Mouse (Mus musculus): ENCODE measurements around the gene Unc5b.

The Unc5b gene

DNA sequence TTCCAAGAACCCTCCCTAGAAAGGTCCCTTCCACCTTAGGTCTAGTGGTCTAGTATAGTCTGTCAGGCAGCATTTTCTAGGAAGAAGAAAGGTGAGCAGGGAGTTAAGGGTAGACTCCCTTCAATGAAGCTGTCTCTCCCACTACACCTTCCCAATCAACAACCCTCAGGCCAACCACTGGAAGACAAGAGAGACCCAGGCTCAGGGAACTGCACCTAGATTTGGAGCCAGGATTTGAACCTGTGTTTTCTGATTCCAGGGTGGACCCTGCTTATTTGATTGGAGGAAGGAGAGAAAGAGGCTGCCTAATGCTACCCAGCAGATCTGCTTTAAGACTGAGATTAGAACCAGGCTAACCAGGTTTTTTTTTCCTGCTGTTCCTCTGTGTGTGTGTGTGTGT is 10.1 kb downstream of the Unc5b start:
- DNase-seq (ENCODE audit: low spot score) = no peak

DNA sequence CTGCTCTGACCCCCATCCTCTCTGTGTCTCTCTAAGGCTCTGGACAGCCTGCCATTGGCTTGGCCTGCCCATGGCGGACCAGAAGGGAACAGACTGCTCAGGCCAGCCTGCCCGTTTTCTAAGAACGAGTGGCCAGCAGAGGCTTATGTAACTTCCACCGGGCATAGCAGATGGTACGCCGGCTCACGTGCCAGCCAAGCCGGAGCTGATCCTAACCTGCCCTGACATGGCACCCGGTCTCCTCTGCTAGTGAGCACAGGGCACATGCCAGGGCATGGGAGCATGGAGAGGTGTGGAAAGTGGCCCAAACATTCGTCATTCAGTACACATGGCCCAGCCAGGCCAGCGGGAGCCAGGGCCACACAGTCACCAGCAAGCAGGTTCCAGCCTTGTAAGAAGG is 10.8 kb downstream of the Unc5b start:
- DNase-seq (ENCODE audit: low spot score) = no peak

DNA sequence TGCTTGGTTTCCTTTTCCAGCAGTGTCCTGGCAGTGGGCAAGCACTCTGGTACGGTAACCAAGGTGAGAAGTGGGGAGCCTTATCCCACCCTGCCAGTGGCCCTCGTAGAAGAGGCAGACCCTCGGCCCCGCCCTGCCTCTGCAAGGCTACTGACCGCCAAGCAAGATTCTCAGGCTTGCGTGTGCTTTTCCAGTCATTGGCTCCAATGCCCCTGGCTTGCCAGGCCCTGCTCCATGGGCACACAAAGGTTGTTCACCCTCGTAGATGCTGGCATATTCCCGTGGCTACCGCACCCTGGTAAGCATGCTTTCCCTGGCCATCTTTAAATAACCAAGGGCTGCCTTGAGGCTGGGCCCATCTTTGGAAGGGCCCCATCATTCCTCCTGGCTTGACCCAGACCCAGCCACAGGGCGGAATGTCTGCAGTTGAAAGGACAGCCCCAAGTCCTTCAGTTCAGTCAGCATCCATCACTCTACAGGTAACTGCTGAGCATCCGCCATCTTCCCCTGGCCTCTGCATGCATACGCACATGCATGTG is 11.7 kb downstream of the Unc5b start:
- DNase-seq (ENCODE audit: low spot score) = no peak

DNA sequence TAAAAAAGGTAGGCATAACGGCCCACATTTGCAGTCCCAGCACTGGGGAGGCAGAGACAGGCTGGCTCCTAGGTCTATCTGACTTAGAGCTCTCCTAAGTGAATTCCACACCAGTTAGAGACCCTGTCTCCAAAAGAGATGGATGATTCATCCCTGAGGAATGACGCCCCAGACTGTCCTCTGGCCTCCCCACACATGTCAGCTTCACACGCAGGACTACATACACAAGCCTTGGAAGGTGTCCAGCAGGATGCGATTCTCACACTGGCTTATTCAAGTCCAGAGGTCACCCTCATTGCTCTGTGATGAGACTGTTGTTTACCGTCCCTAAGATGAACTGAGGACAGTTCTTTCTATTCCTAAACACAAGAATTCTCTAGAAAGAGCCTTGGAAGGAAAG is 12.2 kb downstream of the Unc5b start:
- no peak for DNase-seq (ENCODE audit: low spot score)

DNA sequence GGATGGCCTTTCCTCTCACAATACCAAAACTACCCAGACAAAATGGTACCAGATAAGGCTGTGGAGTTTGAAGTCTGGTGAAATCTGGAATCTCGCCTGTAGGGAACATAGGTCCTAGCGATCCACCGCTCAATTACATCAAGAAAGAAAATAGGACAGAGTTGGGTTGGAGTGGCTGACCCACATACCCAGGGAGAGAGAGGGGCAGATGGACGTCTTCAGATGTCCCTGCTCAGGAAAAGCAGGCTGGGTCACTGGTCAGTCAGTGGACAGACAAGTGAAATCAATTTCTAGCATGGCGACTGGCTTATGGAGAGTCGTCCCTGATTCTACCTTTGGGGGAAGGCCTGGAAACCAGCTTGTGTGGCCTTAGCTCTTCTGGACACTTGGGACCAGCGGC is 12.7 kb downstream of the Unc5b start:
- DNase-seq (ENCODE audit: low spot score) = no peak

DNA sequence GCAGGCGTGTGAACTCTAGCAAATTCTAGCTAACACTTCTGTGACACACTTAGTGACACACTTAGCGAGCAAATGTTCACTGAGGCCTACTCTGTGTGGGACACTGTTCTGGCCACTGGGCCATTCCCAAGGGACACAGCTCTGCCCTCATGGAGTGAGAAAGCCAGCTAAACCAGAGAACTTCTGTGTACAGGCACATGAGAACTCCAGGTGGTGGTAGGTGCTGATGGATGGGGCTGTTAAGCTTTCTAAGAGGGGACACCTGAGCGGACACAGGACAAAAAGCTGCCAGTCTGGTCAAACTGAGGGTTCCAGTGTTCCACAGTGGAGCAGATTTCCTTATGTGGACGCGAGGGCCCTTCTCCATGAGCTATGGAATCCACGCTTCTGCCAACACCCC is 13.5 kb downstream of the Unc5b start:
- no peak for DNase-seq (ENCODE audit: low spot score)

DNA sequence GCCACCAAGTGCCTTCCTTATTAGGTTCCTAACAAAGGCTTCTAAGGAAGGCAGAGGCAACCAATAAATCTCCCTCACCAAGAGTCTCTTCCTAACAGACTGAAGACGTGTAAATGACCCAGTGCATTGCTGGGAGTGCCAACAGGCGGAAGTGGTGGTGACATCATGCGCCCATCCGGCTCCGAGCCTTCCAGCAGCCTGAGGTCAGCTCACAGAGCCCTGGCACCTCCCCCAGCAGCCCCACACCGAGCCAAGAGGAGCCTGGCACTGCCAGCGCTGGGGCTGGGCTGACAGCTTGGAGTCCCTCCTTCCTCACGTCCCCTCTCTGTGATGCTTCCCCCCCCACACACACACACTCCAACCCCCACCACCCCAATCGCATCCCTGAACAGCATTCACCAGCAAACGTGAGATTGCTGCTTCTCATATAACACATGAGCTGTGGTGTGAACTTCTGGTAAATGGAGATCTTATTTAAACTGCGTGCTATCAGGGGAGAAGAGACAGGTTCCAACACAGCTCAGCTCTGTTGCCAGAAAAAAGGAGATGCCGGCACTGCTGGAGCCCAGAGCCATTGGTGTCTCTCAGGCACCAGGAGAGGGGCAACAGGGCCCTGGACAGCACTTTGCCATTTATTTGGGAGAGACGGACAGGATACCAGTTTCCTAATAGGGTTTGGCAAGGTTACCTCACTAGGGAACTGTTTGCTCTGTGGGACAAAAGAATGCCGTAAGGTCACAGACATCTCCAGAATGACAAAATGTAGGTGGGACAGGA is 14.3 kb downstream of the Unc5b start:
- DNase-seq (ENCODE audit: low spot score) = no peak

DNA sequence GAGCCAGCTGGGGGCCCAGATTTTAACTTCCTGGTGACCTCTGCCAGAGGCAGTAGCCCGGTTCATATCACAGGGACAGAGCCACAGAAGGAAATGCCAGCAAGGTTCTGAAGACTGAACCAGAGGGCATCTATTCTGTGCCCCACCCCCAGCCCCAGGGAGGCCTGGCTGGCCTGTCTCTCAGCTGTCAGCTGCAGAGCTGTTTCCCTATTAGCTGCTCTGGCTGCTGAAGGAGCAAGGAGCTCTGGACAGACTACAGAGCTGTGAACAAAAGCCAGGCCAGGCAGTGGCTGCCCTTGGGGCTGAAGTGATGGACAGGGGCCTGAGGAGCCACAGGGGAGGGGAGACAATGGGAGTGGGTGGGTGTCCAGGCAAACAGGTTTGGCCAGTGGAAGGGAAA is 15.5 kb downstream of the Unc5b start:
- DNase-seq (ENCODE audit: low spot score) = no peak

DNA sequence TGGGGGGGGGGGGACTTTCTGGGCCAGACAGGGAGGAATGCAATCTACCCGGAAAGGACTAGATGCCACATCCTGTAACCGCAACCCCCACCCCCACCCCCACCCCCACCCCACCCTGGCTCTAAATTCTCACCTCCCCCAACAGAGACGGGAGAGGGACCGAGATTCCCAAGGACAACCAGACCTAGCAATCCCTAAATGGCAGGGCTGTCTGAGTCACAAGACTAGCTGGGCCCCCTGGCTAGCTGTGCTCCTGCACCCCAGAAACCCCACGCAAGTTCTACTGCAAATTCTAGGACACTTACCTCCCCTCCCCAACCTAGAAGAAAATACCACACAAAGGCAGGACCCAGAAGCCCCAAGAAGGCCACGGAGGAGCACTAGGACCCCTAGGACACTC is 16.3 kb downstream of the Unc5b start:
- DNase-seq (ENCODE audit: low spot score) = no peak

DNA sequence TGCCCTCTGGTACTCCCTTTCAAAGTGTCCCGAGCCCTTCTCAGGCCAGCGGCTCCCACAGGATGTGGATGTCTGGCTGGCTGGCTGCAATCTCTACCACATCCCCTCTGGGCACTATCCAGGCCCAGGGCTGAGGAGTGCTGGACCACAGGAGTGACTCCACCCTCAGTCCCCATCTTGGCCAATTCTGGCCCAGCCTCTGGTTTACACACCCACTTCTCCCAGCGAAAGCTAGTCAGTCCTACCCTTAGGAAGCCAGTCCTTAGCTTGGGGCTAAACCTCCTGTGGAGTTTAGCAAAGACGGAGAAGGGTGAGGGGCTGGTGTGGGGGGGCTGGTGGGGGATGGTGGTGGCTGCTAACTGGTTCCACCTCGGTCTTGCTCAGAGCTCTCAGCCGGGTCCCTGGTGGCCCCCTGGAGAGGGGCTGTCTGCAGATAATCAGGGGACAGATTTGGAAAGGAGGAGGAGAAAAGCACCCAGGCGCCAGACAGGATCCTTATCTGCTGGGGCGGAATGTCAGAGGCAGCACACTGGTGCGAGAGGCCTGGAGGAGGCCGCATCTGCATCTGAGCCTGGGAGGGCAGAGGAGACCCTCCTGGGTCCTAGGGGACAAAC is 16.8 kb downstream of the Unc5b start:
- no peak for DNase-seq (ENCODE audit: low spot score)

DNA sequence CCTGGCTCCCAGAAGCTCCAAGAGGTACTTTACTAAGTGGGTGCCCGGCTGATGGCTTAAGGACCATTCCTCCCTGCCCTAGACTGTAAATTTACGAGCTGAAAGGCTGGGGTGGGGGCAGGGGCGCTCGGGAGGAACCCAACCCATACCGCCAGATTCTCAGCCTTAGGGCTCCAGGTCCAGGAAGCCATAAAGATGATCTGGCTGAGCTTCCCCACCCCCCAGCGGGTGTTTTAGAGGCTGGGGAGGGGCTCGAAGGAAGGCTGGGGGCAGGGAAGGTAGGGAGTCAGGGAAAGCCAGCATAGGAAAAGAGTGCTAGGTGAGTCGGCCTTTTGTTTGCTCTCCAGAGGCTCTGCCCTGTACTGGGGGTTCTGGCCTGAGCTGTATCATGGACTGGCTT is 17.8 kb downstream of the Unc5b start:
- DNase-seq (ENCODE audit: low spot score) = no peak

DNA sequence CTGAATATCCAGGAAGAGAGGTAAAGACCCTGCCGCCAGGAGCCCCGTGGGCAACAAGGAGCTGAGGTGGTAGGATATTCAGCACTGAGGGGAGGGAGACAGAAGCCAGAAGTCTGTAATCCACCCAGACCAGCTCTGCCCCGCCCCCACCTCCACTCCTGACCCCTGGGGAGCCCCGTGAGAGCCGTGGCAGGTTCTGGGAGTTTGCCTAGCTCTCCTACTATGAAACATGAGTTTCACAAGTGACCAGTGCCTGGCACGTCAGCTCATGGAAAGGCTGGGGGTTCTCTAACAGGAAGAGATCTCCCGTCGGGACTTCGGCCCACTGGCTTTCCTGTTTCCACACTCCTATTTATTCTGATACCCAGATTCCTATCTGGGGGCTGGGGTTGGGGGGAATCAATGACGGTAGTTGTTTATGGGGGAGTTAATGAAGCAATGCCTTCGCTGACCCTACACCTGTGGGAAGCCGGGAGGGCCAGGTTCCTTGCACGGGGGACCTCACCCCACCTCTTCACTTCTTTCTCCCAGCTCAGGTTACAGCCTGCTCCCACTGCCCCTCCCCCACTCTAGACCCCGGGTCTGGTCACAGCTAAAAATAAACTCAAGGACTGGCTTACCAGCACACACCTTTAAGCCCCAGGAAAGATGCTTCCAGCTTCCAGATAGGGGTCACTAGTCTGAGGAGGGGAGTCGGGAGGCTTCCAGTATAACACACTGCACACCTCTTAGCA is 19.4 kb downstream of the Unc5b start:
- no peak for DNase-seq (ENCODE audit: low spot score)

DNA sequence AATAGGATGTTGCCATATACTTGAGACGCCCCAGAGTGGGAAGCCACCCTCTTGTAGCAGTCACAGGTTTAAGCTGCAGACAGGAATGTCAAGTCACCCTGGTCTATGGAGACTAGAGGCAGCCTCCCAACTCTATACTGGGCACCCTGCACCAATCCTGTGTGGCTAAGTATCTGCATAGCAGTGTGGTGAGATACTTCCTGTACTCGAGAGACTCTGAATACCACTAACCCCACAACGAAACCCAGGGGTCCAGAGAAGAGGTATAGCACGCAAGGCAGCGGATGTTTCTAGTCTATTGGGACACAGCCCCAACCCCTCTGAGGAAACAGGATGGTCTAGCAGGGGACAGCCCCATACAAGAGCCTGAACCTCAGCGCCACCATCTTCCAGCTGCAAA is 22.9 kb downstream of the Unc5b start:
- DNase-seq (ENCODE audit: low spot score) = no peak

DNA sequence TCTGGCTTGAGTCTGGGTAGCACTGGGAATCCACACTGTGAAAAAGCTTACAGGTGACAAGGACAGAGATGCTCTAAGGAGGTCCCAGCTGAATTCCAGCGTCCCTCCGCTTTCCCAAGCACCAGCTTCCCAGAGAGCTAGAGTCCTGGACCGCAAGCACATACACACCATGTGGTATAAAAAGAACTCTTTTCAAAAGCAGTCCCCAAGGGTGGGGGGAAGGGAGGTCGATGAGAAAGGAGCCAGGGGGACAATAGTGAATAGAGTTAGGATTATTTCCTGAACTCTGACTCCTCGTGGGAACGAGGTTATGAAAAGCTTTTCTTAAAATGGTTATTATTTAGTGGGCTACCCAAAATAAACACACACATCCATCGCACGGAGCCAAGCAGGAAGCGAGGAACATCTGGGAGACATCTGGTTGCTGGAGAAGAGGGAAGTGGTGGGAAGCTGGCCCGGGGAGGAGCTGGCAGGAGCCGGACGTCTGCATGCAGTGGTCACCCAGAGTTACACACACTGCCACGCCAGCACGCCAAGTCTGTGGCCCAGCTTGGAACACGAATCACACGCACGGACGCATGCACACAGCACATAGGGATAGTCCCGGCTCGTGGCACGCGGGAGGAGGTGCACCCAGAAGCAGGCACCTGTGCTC is 23.7 kb downstream of the Unc5b start:
- no peak for DNase-seq (ENCODE audit: low spot score)

DNA sequence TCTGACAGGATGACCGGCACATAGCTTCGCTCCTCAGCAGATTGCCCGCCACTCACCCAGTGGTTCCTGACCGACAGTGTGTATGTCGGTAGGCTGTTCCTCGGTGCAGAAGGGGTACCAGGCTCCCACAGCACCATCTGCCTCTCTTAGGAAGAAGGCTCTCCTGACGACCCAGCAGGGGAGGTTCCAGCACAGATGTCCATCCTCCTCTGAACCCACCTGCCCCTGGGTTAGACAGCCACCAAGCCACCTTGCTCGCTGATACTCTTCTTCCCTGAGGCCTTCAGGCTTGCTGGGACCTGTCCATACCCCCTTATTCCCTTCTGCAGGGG is 25.2 kb downstream of the Unc5b start:
- DNase-seq (ENCODE audit: low spot score) = no peak

DNA sequence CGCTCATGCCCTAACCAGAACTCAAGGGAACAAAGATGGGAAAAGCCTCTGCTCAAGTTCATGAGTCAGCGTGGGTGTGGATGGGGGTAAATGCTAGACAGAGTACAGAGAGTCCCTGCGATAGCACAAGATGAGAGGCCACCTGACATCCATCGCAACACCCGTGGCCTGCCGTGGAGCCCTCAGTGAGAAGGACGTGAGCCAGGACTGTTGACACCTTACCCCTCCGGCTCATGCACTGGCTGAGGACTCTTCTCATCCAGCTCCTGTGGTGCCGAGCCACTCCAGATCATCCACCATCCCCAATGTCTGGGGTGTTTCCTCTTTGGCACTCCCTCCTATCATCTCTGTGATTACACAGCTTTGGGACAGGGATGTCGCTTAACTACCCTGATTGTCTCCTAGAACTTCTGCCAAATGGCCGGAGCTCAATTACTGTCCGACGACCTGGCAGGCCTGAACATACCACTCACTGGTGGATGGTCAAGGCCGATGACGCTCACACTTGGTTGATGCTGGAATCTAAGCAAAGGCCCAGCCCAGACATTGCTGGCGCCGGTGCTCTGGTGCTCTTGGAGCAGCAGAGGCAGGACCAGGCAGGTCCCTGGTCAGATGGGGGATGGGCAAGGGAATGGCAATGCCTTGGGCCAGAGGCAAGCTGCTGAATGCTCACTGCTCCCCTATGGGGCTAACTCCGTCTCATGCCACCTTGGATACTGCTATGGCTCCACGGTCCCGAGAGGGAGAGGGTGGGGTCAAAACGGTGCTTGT is 25.8 kb downstream of the Unc5b start:
- DNase-seq (ENCODE audit: low spot score) = no peak

DNA sequence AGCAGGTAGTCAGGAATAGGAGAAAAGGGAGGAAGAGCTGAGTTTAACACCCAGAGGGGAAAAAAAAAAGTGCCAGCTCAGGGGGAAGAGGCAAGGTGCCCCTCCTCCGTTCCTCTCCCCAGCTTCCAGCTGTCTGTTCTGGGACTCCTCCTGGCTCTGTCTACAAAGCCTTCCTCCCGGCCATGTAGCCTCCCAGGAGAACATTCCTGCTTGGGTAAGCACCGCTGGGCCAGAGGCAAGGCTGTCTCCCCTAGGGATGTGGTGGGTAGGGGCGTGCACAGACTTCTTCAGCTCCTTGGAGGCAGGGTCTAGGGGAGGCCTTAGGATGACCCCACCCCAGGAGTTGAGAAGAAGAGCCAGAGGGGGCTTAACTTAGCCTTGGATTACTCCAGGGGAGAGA is 26.5 kb downstream of the Unc5b start:
- no peak for DNase-seq (ENCODE audit: low spot score)

DNA sequence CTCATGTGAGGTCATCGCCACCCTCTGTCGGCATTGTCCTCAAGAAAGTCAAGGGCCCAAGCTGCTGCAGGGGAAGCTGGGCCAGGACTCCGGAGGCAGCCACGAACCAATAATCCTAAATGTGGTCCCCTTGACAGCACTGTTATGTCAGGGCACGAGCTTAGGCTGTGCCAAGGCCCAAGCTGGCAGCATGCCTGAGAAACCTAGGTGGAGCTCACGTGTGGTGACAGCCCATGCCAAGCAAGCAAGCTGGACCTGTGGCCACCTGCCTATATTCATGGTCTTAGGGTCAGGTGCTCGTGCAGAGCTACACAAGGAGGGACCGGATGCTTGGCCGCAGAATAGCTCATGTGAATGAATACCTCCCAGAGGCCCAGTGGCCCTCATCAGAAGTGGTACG is 27.4 kb downstream of the Unc5b start:
- DNase-seq (ENCODE audit: low spot score) = no peak

DNA sequence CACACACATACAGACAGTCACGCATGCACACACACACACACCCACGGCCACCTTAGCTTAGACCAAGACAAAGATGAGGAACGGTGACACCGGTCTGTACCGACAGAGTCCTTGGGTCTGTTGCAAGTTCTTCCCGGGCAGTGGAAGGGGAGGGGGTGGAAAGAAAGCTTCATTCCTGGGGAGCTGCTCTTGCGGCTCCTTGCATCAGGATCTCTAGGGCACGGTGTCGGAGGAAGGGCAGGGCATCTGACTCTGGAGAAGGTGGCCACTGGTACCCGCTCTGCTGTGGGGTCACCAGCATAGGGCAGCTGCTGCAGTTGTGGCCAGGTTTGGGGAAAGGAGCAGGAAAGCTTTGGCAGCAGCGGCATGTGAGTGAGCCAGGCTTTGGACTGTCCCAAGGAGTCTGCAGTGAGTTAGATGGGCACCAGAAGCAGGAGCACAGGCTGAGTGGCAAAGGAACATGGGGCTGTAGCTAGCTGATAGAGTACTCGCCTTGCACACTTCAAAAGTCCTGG is 29.4 kb downstream of the Unc5b start:
- no peak for DNase-seq (ENCODE audit: low spot score)

DNA sequence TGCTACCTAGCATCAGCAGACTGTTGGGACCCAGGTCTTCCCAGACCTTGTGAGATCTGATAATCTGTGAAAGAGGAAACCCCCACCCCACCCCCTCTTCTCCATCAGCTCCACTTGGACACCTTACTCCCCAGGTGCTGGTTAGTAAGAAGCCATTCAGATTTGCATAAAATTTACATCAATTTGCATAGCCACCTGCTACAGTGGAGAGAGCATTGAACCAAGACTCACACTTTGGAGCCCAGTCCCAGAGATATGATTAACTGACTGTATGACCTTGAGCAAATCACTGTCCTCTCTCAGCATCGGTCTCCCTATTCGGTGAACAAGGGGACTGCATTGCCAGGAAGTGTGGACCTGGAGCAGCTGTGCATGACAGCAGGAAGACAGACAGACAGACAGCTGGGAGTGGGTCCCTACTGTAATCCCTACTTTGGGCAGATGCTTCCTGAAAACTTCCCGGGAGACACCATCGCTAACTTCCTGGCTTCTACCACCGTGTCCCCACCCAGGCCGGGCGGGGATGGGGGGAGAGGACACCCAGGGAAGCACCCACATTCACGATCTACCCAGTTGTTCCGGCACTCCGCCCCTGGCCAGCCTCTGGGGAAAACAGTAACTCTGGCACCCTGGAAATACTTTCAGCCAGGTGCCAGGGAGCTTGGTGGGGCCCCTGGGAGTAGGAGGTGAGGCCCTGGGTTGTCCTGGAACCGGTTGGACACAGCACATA is 30.0 kb downstream of the Unc5b start:
- DNase-seq (ENCODE audit: low spot score) = no peak

Data from c-Kit-positive CD71-positive TER-119-positive erythroid progenitor cells, embryonic 14.5 days (primary cell).